Mouse (Mus musculus) embryonic facial prominence, embryonic 14.5 days (tissue): ENCODE data around the gene Aox2. TPM values are rescaled to one million over a fixed set of nuclear protein-coding genes. Genes with fewer than 3 reads are reported as not detected.

Experiments used
- ATAC-seq: fragments of 200-750 bp; cut with Nextera tagmentation; 2 replicates; pipeline ENCODE4 v1.8.0; 2017; ENCODE audit warnings: low read depth, moderate number of reproducible peaks, moderate TSS enrichment
- DNase-seq: peaks from one replicate; pipeline ENCODE4 v3.0.0-alpha.2; 2015; ENCODE audit warnings: low spot score
- H3K27ac ChIP-seq: fragments of 300-500 bp; sonication (generic); replicated peaks from 2 replicates; pipeline ENCODE4 v1.5.1; 2014; ENCODE audit warnings: low read depth, mild to moderate bottlenecking, low read length, moderate library complexity
- H3K27me3 ChIP-seq: fragments of 300-500 bp; sonication (generic); replicated peaks from 2 replicates; pipeline ENCODE4 v1.6.1; 2014; ENCODE audit warnings: low read length; ENCODE audit not compliant: control insufficient read depth, insufficient read depth
- H3K36me3 ChIP-seq: fragments of 300-500 bp; sonication (generic); 2 replicates; pipeline ENCODE4 v1.6.1; 2014; ENCODE audit warnings: low read length, mixed read lengths; ENCODE audit not compliant: control insufficient read depth, insufficient read depth
- H3K4me1 ChIP-seq: fragments of 300-500 bp; sonication (generic); 2 replicates; pipeline ENCODE4 v1.6.1; 2014; ENCODE audit warnings: antibody characterized with exemption, low read length; ENCODE audit not compliant: control insufficient read depth, insufficient read depth
- H3K4me2 ChIP-seq: fragments of 300-500 bp; sonication (generic); 2 replicates; pipeline ENCODE4 v1.6.1; 2014; ENCODE audit warnings: low read depth, mild to moderate bottlenecking, low read length, moderate library complexity, mixed read lengths
- H3K4me3 ChIP-seq: fragments of 300-500 bp; sonication (generic); 2 replicates; pipeline ENCODE4 v1.5.1; 2014; ENCODE audit warnings: low read depth, mild to moderate bottlenecking, low read length
- H3K9ac ChIP-seq: fragments of 300-500 bp; sonication (generic); 2 replicates; pipeline ENCODE4 v1.6.1; 2014; ENCODE audit warnings: low read depth, mild to moderate bottlenecking, low read length, moderate library complexity, mixed read lengths
- H3K9me3 ChIP-seq: fragments of 300-500 bp; sonication (generic); 2 replicates; pipeline ENCODE4 v1.6.1; 2016; ENCODE audit warnings: low read length; ENCODE audit not compliant: control insufficient read depth
- WGBS: fragments of 180-500 bp; shearing (Covaris S2); extraction: QIAGEN DNeasy Blood & Tissue Kit; methylation state at CpG from one replicate; pipeline ENCODE4 v1.1.7; 2014; 5-methylcytosine and 5-hydroxymethylcytosine counted together
- polyA plus RNA-seq: library from polyadenylated mRNA; unstranded; fragments of >200 nt; fragmentation: Nextera tagmentation; extraction: Ambion mirVana; gene quantifications from 2 replicates; pipeline ENCODE4 v1.2.1, GENCODE M21; 2014

Aox2 gene
- polyA plus RNA-seq, 1 experiment from 2014 or later: 1.4 TPM

DNA sequence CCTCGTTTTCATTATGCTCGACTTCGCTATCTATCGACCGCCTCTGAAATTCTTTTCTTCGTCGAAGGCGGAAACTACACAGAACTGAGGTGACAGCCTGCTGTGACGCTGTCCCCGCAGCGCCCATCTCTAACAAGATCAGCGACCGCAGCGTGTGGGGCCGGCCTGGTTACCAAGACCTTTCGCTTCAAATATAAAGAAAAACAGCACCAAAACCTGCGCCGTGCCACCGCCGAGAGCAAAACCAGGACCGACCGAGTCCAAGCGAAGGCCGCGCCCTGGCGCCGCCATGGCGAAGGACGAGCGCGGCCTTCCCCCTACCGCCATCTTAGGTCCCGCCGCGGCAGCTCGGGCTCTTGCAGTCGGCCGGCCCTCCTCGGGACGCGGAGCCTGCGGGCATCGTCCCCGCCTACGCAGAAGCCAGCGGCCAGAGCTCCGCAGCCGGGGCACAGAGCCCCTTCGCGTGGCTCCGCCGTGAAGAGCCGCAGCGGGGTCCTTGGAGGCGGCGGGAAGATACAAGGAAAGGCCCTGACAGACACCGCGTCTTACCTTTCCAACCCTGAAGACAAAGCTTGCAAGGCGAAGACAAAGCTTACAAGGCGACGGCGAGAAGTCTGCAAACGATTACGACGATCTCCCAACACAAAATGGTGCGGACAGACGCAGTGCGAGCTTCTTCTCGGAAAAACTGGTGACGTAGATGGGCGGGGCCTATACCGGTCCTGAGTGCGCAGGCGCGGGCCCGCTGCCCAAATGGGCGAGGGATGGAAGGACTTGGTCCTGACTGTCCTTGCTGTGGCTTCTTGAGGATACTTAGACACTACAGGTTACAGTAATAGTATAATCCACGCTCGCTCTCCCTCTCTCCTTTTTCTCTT, 145.5 kb downstream of the Aox2 start, which contains the start of gene Clk1:
Gene Clk1 (minus strand): TSS at position 696 of the 878 bp plus-strand sequence.
- Histone ChIP-seq H3K4me2 (peak within 1 kb of the TSS; percentile 85), H3K4me3 (peak within 1 kb of the TSS; percentile 99), H3K9me3 (no peaks in the 10 kb centered on the region), H3K27ac (peak within 1 kb of the TSS; percentile 100), H3K36me3 (peaks cover 26% of the 10 kb centered on the region), H3K9ac (peak within 1 kb of the TSS; percentile 100), H3K4me1 (peaks cover 11% of the 10 kb centered on the region), H3K27me3 (no peaks in the 10 kb centered on the region)
- peak; percentile 95 for DNase-seq
- WGBS: under 1% methylated on average over 72 of the region's 79 CpGs
- peak; percentile 93 for ATAC-seq

DNA sequence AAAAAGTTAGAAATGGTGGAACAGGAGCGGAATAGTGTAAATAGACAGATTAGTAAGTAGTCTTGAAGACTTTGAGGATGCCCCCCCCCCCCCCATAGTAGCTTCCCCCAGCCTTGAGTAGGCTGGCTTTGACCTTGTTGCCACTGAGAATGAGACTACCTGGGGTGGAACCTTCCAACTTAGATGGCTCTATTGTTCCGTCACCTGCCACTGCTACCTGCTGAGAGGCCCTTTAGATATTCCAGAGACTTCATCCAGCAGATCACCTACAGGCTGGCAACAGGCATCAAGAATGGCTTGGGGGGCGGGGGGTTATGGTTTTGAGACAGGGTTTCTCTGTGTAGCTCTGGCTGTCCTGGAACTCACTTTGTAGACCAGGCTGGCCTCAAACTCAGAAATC, 146.4 kb downstream of the Aox2 start:
- no peak for DNase-seq
- Histone ChIP-seq H3K36me3 (peaks cover 16% of the 10 kb centered on the region), H3K4me2 (peak overlapping the region; percentile 85; the same call in 1 of the 2 replicates), H3K9ac (no peak overlapping the region), H3K27ac (no peak overlapping the region), H3K4me3 (no peak overlapping the region), H3K4me1 (peaks cover 11% of the 10 kb centered on the region), H3K27me3 (no peaks in the 10 kb centered on the region), H3K9me3 (no peaks in the 10 kb centered on the region)
- no peak for ATAC-seq
- 84% methylated on average over 3 of the region's 3 CpGs for WGBS

Other genes starting within 250 kb of the Aox2 start
- 0.70 and 0.89 TPM in 2 replicates for gene Aox1, start 248.4 kb upstream of the Aox2 start, polyA plus RNA-seq
- gene Aox3, start 165.2 kb upstream of the Aox2 start, polyA plus RNA-seq: 1.8 and 2.6 TPM in 2 replicates
- gene Aox4, start 67.9 kb upstream of the Aox2 start, polyA plus RNA-seq: 3.9 and 6.6 TPM in 2 replicates
- 347 and 401 TPM in 2 replicates for gene Bzw1, start 114.6 kb downstream of the Aox2 start, polyA plus RNA-seq
- gene Clk1, start 145.7 kb downstream of the Aox2 start, polyA plus RNA-seq: 157 and 196 TPM in 2 replicates
- 36.1 and 37.3 TPM in 2 replicates for gene Nif3l1, start 166.8 kb downstream of the Aox2 start, polyA plus RNA-seq
- 44.9 and 50.7 TPM in 2 replicates for gene Ppil3, start 167.2 kb downstream of the Aox2 start, polyA plus RNA-seq
- gene Orc2, start 226.8 kb downstream of the Aox2 start, polyA plus RNA-seq: 31.6 and 32.5 TPM in 2 replicates